Mouse (Mus musculus) common myeloid progenitor, adult 5-6 weeks (primary cell): Measurements from ENCODE around the gene Vmn1r179. TPM values are rescaled to one million over a fixed set of nuclear protein-coding genes. Genes with fewer than 3 reads are reported as not detected.
"Not testable (repeated sequence)": the region's sequence is repeated elsewhere in the genome, so short reads cannot be mapped to it uniquely, and the experiment has no call there.

Source experiments
- ATAC-seq: replicated peaks from 2 replicates; pipeline ENCODE4 v1.8.0; 2016; ENCODE audit warnings: low read depth, mild to moderate bottlenecking, moderate TSS enrichment, inconsistent platforms; ENCODE audit not compliant: poor library complexity, severe bottlenecking
- total RNA-seq: library from RNA; stranded (forward); fragments of 200-1000, 187-1606 nt; gene quantifications from 2 replicates; pipeline ENCODE4 v1.2.3, GENCODE M21; 2017

Vmn1r179 gene
- not detected in 2 replicates for total RNA-seq

DNA sequence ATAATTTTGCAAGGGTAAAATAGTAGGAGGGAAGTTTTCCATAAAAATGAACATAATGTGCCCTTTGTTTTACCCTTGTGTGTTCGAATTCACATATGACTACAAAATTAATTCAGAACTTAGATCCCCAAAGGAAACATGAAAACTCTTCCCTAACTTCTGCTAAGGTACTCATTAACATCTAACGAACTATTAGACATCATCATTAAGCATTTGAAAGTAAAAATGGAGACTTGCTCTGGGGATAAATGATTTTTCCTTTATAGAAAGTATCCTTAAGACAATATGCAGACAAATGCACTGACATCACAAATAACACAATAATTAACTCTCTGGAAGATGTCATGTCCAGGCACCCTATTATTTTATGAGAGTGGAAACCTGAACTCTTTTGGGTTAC is at the start of gene Vmn1r179:
Gene Vmn1r179 (plus strand): TSS at position 301 of the 400 bp plus-strand sequence.
- no peak for ATAC-seq

DNA sequence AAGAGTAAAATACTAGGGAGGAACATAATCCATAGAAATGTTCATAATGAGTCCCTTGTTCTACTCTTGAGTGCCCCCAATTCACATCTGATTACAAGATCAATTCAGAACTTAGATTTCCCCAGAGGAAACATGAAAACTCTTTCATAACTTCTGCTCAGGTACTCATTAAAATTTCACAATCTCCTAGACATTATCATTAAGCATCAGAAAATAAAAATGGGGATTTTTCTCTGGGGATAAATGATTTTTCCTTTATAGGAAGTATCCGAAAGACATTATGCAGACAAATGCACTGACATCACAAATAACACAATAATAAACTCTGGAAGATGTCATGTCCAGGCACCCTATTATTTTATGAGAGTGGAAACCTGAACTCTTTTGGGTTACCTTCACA is 35.1 kb upstream of the Vmn1r179 start, which contains the start of gene Vmn1r178:
Gene Vmn1r178 (plus strand): TSS at position 301 of the 400 bp plus-strand sequence.
- ATAC-seq, result no peak

DNA sequence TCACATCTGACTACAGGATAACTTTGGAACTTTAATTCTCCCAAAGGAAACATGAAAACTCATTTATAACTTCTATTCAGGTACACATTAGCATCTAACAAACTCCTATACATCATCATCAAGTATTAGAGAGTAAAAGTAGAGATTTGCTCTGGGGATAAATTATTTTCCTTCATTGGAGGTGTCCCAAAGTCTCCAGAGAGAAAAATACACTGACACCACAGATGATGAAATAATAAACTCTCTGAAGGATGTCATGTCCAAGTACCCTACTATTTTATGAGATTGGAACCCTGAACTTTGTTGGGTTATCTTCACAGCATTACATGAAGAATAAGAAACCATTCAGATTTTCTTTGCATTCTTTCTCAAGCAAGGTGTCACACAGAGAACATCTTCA is 23.6 kb downstream of the Vmn1r179 start, which contains the start of gene Vmn1r180:
Gene Vmn1r180 (plus strand): TSS at position 301 of the 400 bp plus-strand sequence.
- no peak for ATAC-seq

DNA sequence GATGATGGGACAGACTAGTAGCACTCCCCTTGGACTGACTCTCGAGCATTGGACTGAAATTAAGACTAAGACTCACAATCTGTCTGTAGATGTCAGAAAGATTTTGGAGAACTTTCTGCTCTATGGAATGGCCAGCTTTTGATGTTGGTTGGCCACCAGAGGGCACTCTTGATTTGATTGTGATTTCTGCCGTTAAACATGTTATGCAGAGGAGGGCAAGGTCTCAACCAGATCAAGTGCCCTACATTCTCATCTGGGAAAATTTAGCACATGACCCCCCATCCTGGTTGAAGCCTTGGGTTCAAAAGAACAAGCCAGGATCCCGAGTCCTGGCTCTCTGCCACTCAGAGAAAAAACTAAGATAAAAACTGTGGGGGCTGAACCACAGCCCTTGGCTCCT is 41.3 kb downstream of the Vmn1r179 start:
- not testable (repeated sequence) for ATAC-seq

DNA sequence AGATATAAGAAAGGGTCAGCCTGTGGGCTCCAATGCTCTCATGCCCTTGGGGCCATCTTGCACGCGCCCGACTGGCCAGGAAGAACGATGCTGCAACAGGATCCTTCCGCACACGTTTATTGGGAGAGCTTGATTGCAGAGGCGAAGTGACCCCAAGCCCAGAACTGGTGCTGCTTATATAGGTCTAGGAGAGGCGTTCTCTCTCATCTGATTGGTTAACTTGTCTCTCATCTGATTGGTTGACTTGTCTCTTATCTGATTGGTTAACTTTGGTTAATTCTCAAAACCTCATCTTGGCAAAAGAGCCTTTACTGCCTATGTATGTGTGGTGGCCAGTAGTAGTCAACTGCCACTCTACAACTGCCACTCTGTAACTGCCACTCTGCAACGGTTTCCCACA is 47.5 kb downstream of the Vmn1r179 start, which contains the start of gene Vmn1r181:
Gene Vmn1r181 (plus strand): TSS at position 301 of the 400 bp plus-strand sequence.
- not testable (repeated sequence) for ATAC-seq

Other genes starting within 250 kb of the Vmn1r179 start
- gene Vmn1r173, start 226.3 kb upstream of the Vmn1r179 start, total RNA-seq, result not detected in 2 replicates
- gene Vmn1r174, start 174.7 kb upstream of the Vmn1r179 start, total RNA-seq, result not detected in 2 replicates
- gene Vmn1r175, start 116.3 kb upstream of the Vmn1r179 start, total RNA-seq, result not detected in 2 replicates
- gene Vmn1r176, start 89.6 kb upstream of the Vmn1r179 start, total RNA-seq, result not detected in 2 replicates
- not detected in 2 replicates for gene Vmn1r177, start 60.5 kb upstream of the Vmn1r179 start, total RNA-seq
- gene Vmn1r178, start 35.0 kb upstream of the Vmn1r179 start, total RNA-seq, result not detected in 2 replicates
- gene Vmn1r180, start 23.7 kb downstream of the Vmn1r179 start, total RNA-seq, result not detected in 2 replicates
- gene Vmn1r181, start 47.6 kb downstream of the Vmn1r179 start, total RNA-seq, result not detected in 2 replicates
- not detected in 2 replicates for gene V1rd19, start 74.7 kb downstream of the Vmn1r179 start, total RNA-seq
- gene Vmn1r183, start 126.3 kb downstream of the Vmn1r179 start, total RNA-seq, result not detected in 2 replicates
- gene Zfp180, start 154.9 kb downstream of the Vmn1r179 start, total RNA-seq, result 18.2 and 21.3 TPM in 2 replicates
- 0.39 and 0.78 TPM in 2 replicates for gene Zfp112, start 185.3 kb downstream of the Vmn1r179 start, total RNA-seq
- 6.3 and 7.4 TPM in 2 replicates for gene Zfp235, start 207.2 kb downstream of the Vmn1r179 start, total RNA-seq
- 1.5 and 3.2 TPM in 2 replicates for gene Zfp114, start 248.1 kb downstream of the Vmn1r179 start, total RNA-seq